Mouse (Mus musculus) brain, embryonic 14.5 days (tissue): ENCODE data around the gene Mast4.

Experiments used
- CTCF ChIP-seq: fragments of 200-500 bp; IDR thresholded peaks from 2 replicates; pipeline ENCODE4 v1.5.1; 2012; ENCODE audit warnings: inconsistent platforms, mild to moderate bottlenecking, moderate library complexity, borderline replicate concordance; ENCODE audit not compliant: insufficient read depth, insufficient read length; ENCODE audit errors: extremely low read depth
- POLR2A ChIP-seq: fragments of 200-500 bp; IDR thresholded peaks from 2 replicates; pipeline ENCODE4 v1.6.1; 2012; ENCODE audit warnings: mild to moderate bottlenecking, inconsistent platforms, borderline replicate concordance; ENCODE audit not compliant: poor library complexity, insufficient read depth, insufficient read length, severe bottlenecking; ENCODE audit errors: extremely low read depth

DNA sequence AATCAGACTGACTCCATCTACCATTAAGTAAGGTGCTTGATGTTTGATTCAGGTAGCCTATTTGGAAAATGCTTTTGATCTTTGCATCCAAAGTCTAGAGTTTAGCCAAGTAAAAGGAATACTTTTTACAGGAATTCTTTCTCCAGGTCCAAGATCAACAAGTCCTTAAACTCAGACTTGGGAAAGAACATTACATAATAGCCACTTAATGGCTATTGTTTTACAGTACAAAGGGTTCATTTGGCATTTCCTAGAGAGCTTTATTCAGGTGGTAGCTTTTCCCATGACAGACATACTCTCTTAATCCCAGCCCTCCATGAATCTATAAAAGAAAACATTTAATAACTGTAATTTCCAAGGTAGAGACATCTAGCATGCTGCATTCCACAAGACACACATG lies 438.0 kb downstream of the Mast4 start:
- TF ChIP-seq POLR2A: no peak
- no peak for TF ChIP-seq CTCF
